Mouse (Mus musculus) bone marrow, adult 2 months (tissue): ENCODE results near the gene Mycbp2.

Experiments
- CTCF ChIP-seq: fragments of 200-500 bp; IDR thresholded peaks from 2 replicates; pipeline ENCODE4 v1.5.1; 2011; ENCODE audit warnings: low read length, control low read depth; ENCODE audit not compliant: control insufficient read depth, insufficient read depth
- POLR2A ChIP-seq: fragments of 200-500 bp; IDR thresholded peaks from 2 replicates; pipeline ENCODE4 v1.6.1; 2011; ENCODE audit warnings: low read depth, mild to moderate bottlenecking, control low read depth, low read length, borderline replicate concordance; ENCODE audit not compliant: control insufficient read depth

GRCm38 (mm10) chr14:103345011-103345410, 1.6 kb downstream of the Mycbp2 start:
- TF ChIP-seq CTCF (no peak), POLR2A (no peak)
